Mouse (Mus musculus): ENCODE data around the gene Ccdc158.

DNA sequence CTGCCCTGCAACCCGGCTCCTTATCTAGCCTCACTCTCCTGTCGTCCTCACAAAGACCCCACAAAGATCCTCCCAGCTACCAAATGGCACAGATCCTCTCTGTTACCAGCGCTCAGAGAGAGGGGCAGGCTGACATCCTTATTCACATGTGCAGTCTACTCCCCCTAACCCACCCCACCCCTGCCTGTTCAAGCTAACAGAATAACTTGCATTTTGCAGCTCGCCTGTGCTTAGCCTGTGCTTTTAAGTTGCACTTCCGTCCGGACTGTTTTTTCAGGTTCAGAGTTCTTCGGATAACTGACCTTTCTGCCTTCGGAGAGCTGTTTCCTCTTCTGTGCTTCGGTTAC, 476 bp upstream of the Ccdc158 start:
- TF ChIP-seq TCF12 (IDR thresholded peaks at IDR 0.05; ENCODE audit: insufficient read depth, poor library complexity, severe bottlenecking) (no peak), POLR2AphosphoS2 (IDR thresholded peaks at IDR 0.05; ENCODE audit: insufficient read length, low read depth) (no peak)
